Mouse (Mus musculus) ES-CJ7 (cell line): ENCODE data around the gene Ssx9.
A peak's percentile ranks its signal among the peaks of the same experiment; 100 is the strongest.
"Not testable (repeated sequence)": the region's sequence is repeated elsewhere in the genome, so short reads cannot be mapped to it uniquely, and the experiment has no call there.

Source experiments
- DNase-seq: peaks from one replicate; pipeline ENCODE4 v3.0.0; 2011; ENCODE audit warnings: low read depth, low spot score

Ssx9 gene

DNA sequence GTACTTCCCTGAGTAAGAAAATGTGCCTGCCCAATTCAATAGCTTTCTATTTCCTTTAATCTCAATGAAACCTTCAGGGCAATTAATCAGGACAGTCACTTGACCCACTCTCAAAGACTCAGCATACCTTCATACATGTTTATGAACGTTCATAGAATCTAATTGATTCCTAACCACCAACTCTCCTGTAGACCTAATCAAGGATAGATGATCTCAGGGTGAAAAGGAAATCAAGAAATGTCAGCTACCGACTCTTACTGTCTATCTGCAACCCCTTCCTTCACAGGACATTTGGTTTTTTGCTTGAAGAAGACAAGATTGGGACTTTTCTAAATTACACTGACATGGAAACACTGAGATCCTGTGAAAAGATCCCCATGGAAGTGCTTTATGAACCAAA is at the start of gene Ssx9:
Gene Ssx9, plus strand, starts transcription at position 301 of the 400 bp plus-strand sequence.
- DNase-seq = not testable (repeated sequence)

DNA sequence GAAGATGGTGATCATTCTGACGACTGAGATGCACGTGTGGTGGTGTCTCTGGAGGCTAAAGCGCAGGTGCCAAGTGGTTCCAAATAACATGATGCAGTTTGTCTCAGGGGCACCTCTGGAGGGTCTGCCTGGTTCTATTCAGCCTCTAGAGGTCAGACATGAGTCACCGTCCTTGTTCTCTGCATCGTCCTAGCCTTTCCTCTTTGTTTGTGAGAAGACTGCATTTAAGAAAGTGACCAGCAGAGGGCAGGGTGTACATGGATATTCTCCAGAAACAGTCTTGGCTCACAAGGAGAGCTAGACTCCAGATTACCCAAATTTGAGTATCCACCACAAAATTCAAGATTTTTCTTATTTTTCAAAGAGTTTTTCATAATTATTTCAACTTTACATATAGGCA is 15.3 kb upstream of the Ssx9 start:
- DNase-seq = peak; percentile 78

DNA sequence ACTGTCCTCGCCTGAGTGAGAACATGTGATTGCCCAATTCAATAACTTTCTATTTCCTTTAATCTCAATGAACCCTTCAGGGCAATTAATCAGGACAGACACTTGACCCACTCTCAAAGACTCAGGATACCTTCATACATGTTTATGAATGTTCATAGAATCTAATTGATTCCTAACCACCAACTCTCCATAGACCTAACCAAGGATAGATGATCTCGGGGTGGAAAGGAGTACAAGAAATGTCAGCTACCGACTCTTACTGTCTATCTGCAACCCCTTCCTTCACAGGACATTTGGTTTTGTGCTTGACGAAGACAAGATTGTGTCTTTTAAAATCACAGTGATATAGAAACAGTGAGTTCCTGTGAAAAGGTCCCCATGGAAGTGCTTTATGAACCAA is 55.2 kb downstream of the Ssx9 start, which contains the start of gene Ssxb5:
Gene Ssxb5, plus strand, starts transcription at position 301 of the 400 bp plus-strand sequence.
- not testable (repeated sequence) for DNase-seq
